Mouse (Mus musculus) right cerebral cortex, adult 2 months (tissue): ENCODE data around the gene Dennd4a.
"Not testable (repeated sequence)": the region's sequence is repeated elsewhere in the genome, so short reads cannot be mapped to it uniquely, and the experiment has no call there.

Experiments used
- DNase-seq, 2 experiments: peaks; one replicate each; pipeline ENCODE4 v3.0.0; 2021 to 2022; ENCODE audit warnings: low spot score in 2 of 2

Dennd4a gene

GRCm38 (mm10) chr9:64811538-64812474 lies 666 bp downstream of the Dennd4a start:
- DNase-seq: peak; percentile 43 to 70

GRCm38 (mm10) chr9:64812475-64812860 lies 1.3 kb downstream of the Dennd4a start:
- no peak for DNase-seq

- no peak for DNase-seq
Observed at GRCm38 (mm10) chr9:64814273-64814672, 3.1 kb downstream of the Dennd4a start.

GRCm38 (mm10) chr9:64819686-64820085 lies 8.5 kb downstream of the Dennd4a start:
- DNase-seq: not testable (repeated sequence)

- no peak for DNase-seq
Observed at GRCm38 (mm10) chr9:64820086-64820795, 9.1 kb downstream of the Dennd4a start.

GRCm38 (mm10) chr9:64822235-64822634 lies 11.1 kb downstream of the Dennd4a start:
- no peak for DNase-seq

GRCm38 (mm10) chr9:64824389-64825008 lies 13.4 kb downstream of the Dennd4a start:
- DNase-seq: no peak

- no peak for DNase-seq
Observed at GRCm38 (mm10) chr9:64830092-64830618, 19.0 kb downstream of the Dennd4a start.

GRCm38 (mm10) chr9:64830641-64831040 lies 19.5 kb downstream of the Dennd4a start:
- no peak for DNase-seq

GRCm38 (mm10) chr9:64831760-64832159 lies 20.6 kb downstream of the Dennd4a start:
- DNase-seq: no peak

- DNase-seq: no peak
Observed at GRCm38 (mm10) chr9:64834418-64834817, 23.3 kb downstream of the Dennd4a start.

- DNase-seq: no peak
Observed at GRCm38 (mm10) chr9:64845355-64845754, 34.2 kb downstream of the Dennd4a start.

- no peak for DNase-seq
Observed at GRCm38 (mm10) chr9:64849548-64849947, 38.4 kb downstream of the Dennd4a start.

GRCm38 (mm10) chr9:64860083-64860482 lies 48.9 kb downstream of the Dennd4a start:
- no peak for DNase-seq

GRCm38 (mm10) chr9:64862687-64863086 lies 51.5 kb downstream of the Dennd4a start:
- DNase-seq: no peak

- DNase-seq: no peak
Observed at GRCm38 (mm10) chr9:64886008-64886407, 74.9 kb downstream of the Dennd4a start.

GRCm38 (mm10) chr9:64896605-64897004 lies 85.5 kb downstream of the Dennd4a start:
- DNase-seq: peak; percentile 28 to 31

GRCm38 (mm10) chr9:64902866-64903265 lies 91.7 kb downstream of the Dennd4a start:
- no peak for DNase-seq

GRCm38 (mm10) chr9:64903386-64903785 lies 92.2 kb downstream of the Dennd4a start:
- peak; percentile 71 to 78 for DNase-seq

GRCm38 (mm10) chr9:64904917-64905640 lies 93.9 kb downstream of the Dennd4a start:
- DNase-seq: no peak

GRCm38 (mm10) chr9:64907441-64907840 lies 96.3 kb downstream of the Dennd4a start:
- DNase-seq: no peak
